In genomic region chr7:133634932-133635650, GRCm38 (mm10) we compare ENCODE assay signal across 18 mouse cellular contexts. TPM values are rescaled to one million over a fixed set of nuclear protein-coding genes. Genes with fewer than 3 reads are reported as not detected.
A peak's percentile ranks its signal among the peaks of the same experiment; 100 is the strongest.
DNase-seq lines count a peak whose midpoint lies in the region; ATAC-seq lines count a peak whose summit lies in the region.
"Had no signal": no experiment of that assay in that cellular context is flagged by ENCODE, and none has a peak within 500 bp of the region (broad histone marks: within the 10 kb centered on the region; RNA-seq: fewer than 3 reads in every experiment).

No protein-coding gene starts in this region.

- H3K4me1 ChIP-seq in midbrain, embryonic 12.5 days: peaks cover 9% of the 10 kb centered on the region
- peaks cover 7% of the 10 kb centered on the region for H3K4me1 ChIP-seq in midbrain, embryonic 11.5 days (ENCODE audit: control insufficient read depth, insufficient read depth, low read length)
- H3K4me1 ChIP-seq in intestine, embryonic 16.5 days (ENCODE audit: control insufficient read depth, insufficient read depth, low read length): peaks cover 11% of the 10 kb centered on the region

- WGBS in midbrain, embryonic 12.5 days: 64% methylated on average over 10 of the region's 12 CpGs
- WGBS in midbrain, embryonic 11.5 days: 67% methylated on average over 10 of the region's 12 CpGs
- 43% methylated on average over 10 of the region's 12 CpGs for WGBS in intestine, embryonic 16.5 days

- no peak overlapping the region for H3K9ac ChIP-seq in midbrain, embryonic 12.5 days (replicated peaks)
- H3K9ac ChIP-seq in midbrain, embryonic 11.5 days (ENCODE audit: low read length): no peak overlapping the region
- H3K9ac ChIP-seq in intestine, embryonic 16.5 days (ENCODE audit: low read depth, low read length): no peak overlapping the region
- H3K9ac ChIP-seq: lung, embryonic 15.5 days; neural tube, embryonic 13.5 days had no signal

- no peaks in the 10 kb centered on the region for H3K27me3 ChIP-seq in midbrain, embryonic 12.5 days
- no peaks in the 10 kb centered on the region for H3K27me3 ChIP-seq in midbrain, embryonic 11.5 days (ENCODE audit: control insufficient read depth, insufficient read depth, low read length)
- H3K27me3 ChIP-seq in intestine, embryonic 16.5 days (replicated peaks; ENCODE audit: control insufficient read depth, insufficient read depth, low read length): no peaks in the 10 kb centered on the region
- H3K27me3 ChIP-seq: lung, embryonic 15.5 days; neural tube, embryonic 13.5 days; Patski had no signal

- H3K27ac ChIP-seq in midbrain, embryonic 12.5 days (replicated peaks): 0 out of 2 replicates have a peak overlapping the region, but pooled peaks have one; percentile 20
- no peak overlapping the region for H3K27ac ChIP-seq in midbrain, embryonic 11.5 days (ENCODE audit: low read depth, low read length)
- peak overlapping the region; percentile 59 for H3K27ac ChIP-seq in intestine, embryonic 16.5 days (ENCODE audit: low read length)
- H3K27ac ChIP-seq: heart, adult 2 months; kidney, postnatal 0 days; lung, embryonic 15.5 days; neural tube, embryonic 13.5 days had no signal

- no peak for DNase-seq in midbrain, embryonic 11.5 days (ENCODE audit: low spot score, missing footprints)
- peak; percentile 28 for DNase-seq in embryo, embryonic 9.5 days (ENCODE audit: extremely low spot score)
- DNase-seq in yolk sac, embryonic 10.5 days (ENCODE audit: low spot score): peak; percentile 35
- no peak for DNase-seq in adrenal gland, postnatal 10 days
- DNase-seq in left cerebral cortex, adult 11 months (ENCODE audit: low spot score): no peak
- DNase-seq: adrenal gland, adult 8-10 months; cerebellum, postnatal 14 days; heart, adult 2 months; left cerebral cortex, postnatal 4 days; midbrain, embryonic 14.5 days; right cerebral cortex, adult 18-20 months had no signal

- peaks cover 3% of the 10 kb centered on the region; the same call in 1 of the 2 replicates for H3K36me3 ChIP-seq in midbrain, embryonic 12.5 days
- H3K36me3 ChIP-seq in midbrain, embryonic 11.5 days (ENCODE audit: control insufficient read depth, insufficient read depth, low read length): no peaks in the 10 kb centered on the region
- no peaks in the 10 kb centered on the region for H3K36me3 ChIP-seq in intestine, embryonic 16.5 days (ENCODE audit: control insufficient read depth, insufficient read depth, low read length)

- no peak overlapping the region for H3K4me3 ChIP-seq in midbrain, embryonic 12.5 days
- H3K4me3 ChIP-seq in midbrain, embryonic 11.5 days (ENCODE audit: low read depth, low read length): no peak overlapping the region
- no peak overlapping the region for H3K4me3 ChIP-seq in intestine, embryonic 16.5 days (ENCODE audit: low read length)
- H3K4me3 ChIP-seq: heart, adult 2 months; lung, embryonic 15.5 days; neural tube, embryonic 13.5 days had no signal

- ATAC-seq in midbrain, embryonic 12.5 days (ENCODE audit: low FRiP score, low read depth): no peak
- no peak for ATAC-seq in midbrain, embryonic 11.5 days (ENCODE audit: low FRiP score)
- ATAC-seq in intestine, embryonic 16.5 days: no peak
- ATAC-seq: Patski had no signal

- H3K9me3 ChIP-seq in midbrain, embryonic 12.5 days: no peaks in the 10 kb centered on the region
- H3K9me3 ChIP-seq in midbrain, embryonic 11.5 days (ENCODE audit: control insufficient read depth, low read length): no peaks in the 10 kb centered on the region
- no peaks in the 10 kb centered on the region for H3K9me3 ChIP-seq in intestine, embryonic 16.5 days (ENCODE audit: control insufficient read depth, low read length)
- H3K9me3 ChIP-seq: lung, embryonic 15.5 days; neural tube, embryonic 13.5 days had no signal

- H3K4me2 ChIP-seq in midbrain, embryonic 12.5 days (replicated peaks): no peak overlapping the region
- no peak overlapping the region for H3K4me2 ChIP-seq in midbrain, embryonic 11.5 days
- H3K4me2 ChIP-seq in intestine, embryonic 16.5 days (ENCODE audit: low read depth, low read length): no peak overlapping the region
- H3K4me2 ChIP-seq: lung, embryonic 15.5 days; neural tube, embryonic 13.5 days had no signal

RNA-seq across cellular contexts. Expression of gene Edrf1, which starts 2.3 kb away (rescaled TPM):
- 32.2 and 33.0 TPM in 2 replicates for polyA plus RNA-seq in midbrain, embryonic 12.5 days (2016; fragmentation: Nextera tagmentation; extraction: Ambion mirVana)
- 34.1 and 38.8 TPM in 2 replicates for polyA plus RNA-seq in midbrain, embryonic 11.5 days (2014; fragmentation: Nextera tagmentation; extraction: Ambion mirVana)
- polyA plus RNA-seq in intestine, embryonic 16.5 days (2015; fragmentation: Nextera tagmentation; extraction: Ambion mirVana): 13.7 and 14.1 TPM in 2 replicates
- total RNA-seq in adrenal gland, postnatal 10 days (2021): 10 to 100 TPM; 15.7 to 18.9 TPM

RNA-seq across cellular contexts. Expression of gene Tex36, which starts 33.1 kb away (rescaled TPM):
- polyA plus RNA-seq in midbrain, embryonic 12.5 days (2016; fragmentation: Nextera tagmentation; extraction: Ambion mirVana): not detected in 2 replicates
- not detected in 2 replicates for polyA plus RNA-seq in midbrain, embryonic 11.5 days (2014; fragmentation: Nextera tagmentation; extraction: Ambion mirVana)
- 0.13 TPM in 1 of 2 replicates, not detected in the other for polyA plus RNA-seq in intestine, embryonic 16.5 days (2015; fragmentation: Nextera tagmentation; extraction: Ambion mirVana)
- not detected for total RNA-seq in adrenal gland, postnatal 10 days (2021)
- total RNA-seq: adrenal gland, adult 8-10 months; heart, adult 2 months; hematopoietic stem cell, adult 5-6 weeks; left cerebral cortex, postnatal 4 days had no signal
- polyA plus RNA-seq: heart, adult 2 months; lung, embryonic 15.5 days; midbrain, embryonic 14.5 days; neural tube, embryonic 13.5 days; Patski had no signal

RNA-seq across cellular contexts. Expression of gene Mmp21, which starts 44.8 kb away (rescaled TPM):
- 0.09 TPM in 1 of 2 replicates, not detected in the other for polyA plus RNA-seq in midbrain, embryonic 12.5 days (2016; fragmentation: Nextera tagmentation; extraction: Ambion mirVana)
- 0.10 TPM in 1 of 2 replicates, not detected in the other for polyA plus RNA-seq in midbrain, embryonic 11.5 days (2014; fragmentation: Nextera tagmentation; extraction: Ambion mirVana)
- 0.07 TPM in 1 of 2 replicates, not detected in the other for polyA plus RNA-seq in intestine, embryonic 16.5 days (2015; fragmentation: Nextera tagmentation; extraction: Ambion mirVana)
- total RNA-seq in adrenal gland, postnatal 10 days (2021): not detected
- total RNA-seq: adrenal gland, adult 8-10 months; heart, adult 2 months; hematopoietic stem cell, adult 5-6 weeks; left cerebral cortex, postnatal 4 days had no signal
- polyA plus RNA-seq: heart, adult 2 months; kidney, postnatal 0 days; neural tube, embryonic 13.5 days; Patski had no signal

Comparison
In these comparisons a context has a peak if more than half of its experiments do, and no peak if none do; other contexts are left out.
1. DNase-seq: peak in embryo, embryonic 9.5 days (single experiment) and yolk sac, embryonic 10.5 days (single experiment); none in midbrain, embryonic 11.5 days (single experiment), adrenal gland, postnatal 10 days (single experiment) and left cerebral cortex, adult 11 months (single experiment).